Mouse (Mus musculus): ENCODE results near the gene Pxdn. TPM values are rescaled to one million over a fixed set of nuclear protein-coding genes. Genes with fewer than 3 reads are reported as not detected.

Pxdn gene
- polyA plus RNA-seq, 1 experiment from 2014 or later, result 60.0 TPM

GRCm38 (mm10) chr12:29944650-29945049 is 7.2 kb downstream of the Pxdn start:
- peaks cover 24% of the 10 kb centered on the region for H3K4me1 ChIP-seq (replicated peaks; ENCODE audit: control insufficient read depth, insufficient read depth, low read length)
- no peak overlapping the region for H3K9ac ChIP-seq
- DNase-seq (ENCODE audit: low spot score) (no peak), ATAC-seq (ENCODE audit: low FRiP score) (no peak)
- H3K27me3 ChIP-seq (ENCODE audit: control insufficient read depth, insufficient read depth, low read length), result no peaks in the 10 kb centered on the region
- H3K27ac ChIP-seq, result no peak overlapping the region
- WGBS, result 92% methylated on average over 3 of the region's 3 CpGs
- no peaks in the 10 kb centered on the region; the same call in 1 of the 2 replicates for H3K36me3 ChIP-seq (replicated peaks; ENCODE audit: control insufficient read depth, insufficient read depth)
- no peak overlapping the region for H3K4me3 ChIP-seq (replicated peaks; ENCODE audit: low read length)
- H3K4me2 ChIP-seq (replicated peaks), result no peak overlapping the region
- no peaks in the 10 kb centered on the region for H3K9me3 ChIP-seq (ENCODE audit: control insufficient read depth, low read length)

GRCm38 (mm10) chr12:29945182-29945743 is 7.9 kb downstream of the Pxdn start:
- Histone ChIP-seq H3K27me3 (ENCODE audit: control insufficient read depth, insufficient read depth, low read length) (no peaks in the 10 kb centered on the region), H3K9ac (no peak overlapping the region), H3K27ac (no peak overlapping the region), H3K36me3 (replicated peaks; ENCODE audit: control insufficient read depth, insufficient read depth) (no peaks in the 10 kb centered on the region; the same call in 1 of the 2 replicates), H3K4me3 (replicated peaks; ENCODE audit: low read length) (no peak overlapping the region), H3K9me3 (ENCODE audit: control insufficient read depth, low read length) (no peaks in the 10 kb centered on the region), H3K4me2 (replicated peaks) (no peak overlapping the region), H3K4me1 (replicated peaks; ENCODE audit: control insufficient read depth, insufficient read depth, low read length) (peaks cover 18% of the 10 kb centered on the region)
- 85% methylated on average over 6 of the region's 6 CpGs for WGBS
- ATAC-seq (ENCODE audit: low FRiP score), result no peak
- no peak for DNase-seq (ENCODE audit: low spot score)

GRCm38 (mm10) chr12:29951043-29951442 is 13.6 kb downstream of the Pxdn start:
- H3K27ac ChIP-seq, result no peak overlapping the region
- ATAC-seq (ENCODE audit: low FRiP score) (no peak), DNase-seq (ENCODE audit: low spot score) (no peak)
- H3K4me1 ChIP-seq (replicated peaks; ENCODE audit: control insufficient read depth, insufficient read depth, low read length), result peaks cover 33% of the 10 kb centered on the region
- 42% methylated on average over 6 of the region's 6 CpGs for WGBS
- no peaks in the 10 kb centered on the region for H3K27me3 ChIP-seq (ENCODE audit: control insufficient read depth, insufficient read depth, low read length)
- H3K9me3 ChIP-seq (ENCODE audit: control insufficient read depth, low read length), result no peaks in the 10 kb centered on the region
- no peaks in the 10 kb centered on the region; the same call in 1 of the 2 replicates for H3K36me3 ChIP-seq (replicated peaks; ENCODE audit: control insufficient read depth, insufficient read depth)
- H3K9ac ChIP-seq, result no peak overlapping the region
- H3K4me2 ChIP-seq (replicated peaks), result no peak overlapping the region
- H3K4me3 ChIP-seq (replicated peaks; ENCODE audit: low read length), result no peak overlapping the region

- no peak for DNase-seq (ENCODE audit: low spot score)
- H3K27me3 ChIP-seq (ENCODE audit: control insufficient read depth, insufficient read depth, low read length), result no peaks in the 10 kb centered on the region
- H3K9ac ChIP-seq, result no peak overlapping the region
- no peak overlapping the region for H3K4me2 ChIP-seq (replicated peaks)
- H3K27ac ChIP-seq, result no peak overlapping the region
- WGBS, result 84% methylated on average over 5 of the region's 5 CpGs
- H3K9me3 ChIP-seq (ENCODE audit: control insufficient read depth, low read length), result no peaks in the 10 kb centered on the region
- no peak overlapping the region for H3K4me3 ChIP-seq (replicated peaks; ENCODE audit: low read length)
- no peak for ATAC-seq (ENCODE audit: low FRiP score)
- H3K36me3 ChIP-seq (replicated peaks; ENCODE audit: control insufficient read depth, insufficient read depth), result no peaks in the 10 kb centered on the region; the same call in 1 of the 2 replicates
- peaks cover 33% of the 10 kb centered on the region for H3K4me1 ChIP-seq (replicated peaks; ENCODE audit: control insufficient read depth, insufficient read depth, low read length)
Observed at GRCm38 (mm10) chr12:29951485-29951884, 14.1 kb downstream of the Pxdn start.

GRCm38 (mm10) chr12:29952102-29952501 is 14.7 kb downstream of the Pxdn start:
- no peak overlapping the region for H3K27ac ChIP-seq
- H3K4me2 ChIP-seq (replicated peaks), result no peak overlapping the region
- no peaks in the 10 kb centered on the region for H3K9me3 ChIP-seq (ENCODE audit: control insufficient read depth, low read length)
- DNase-seq (ENCODE audit: low spot score), result no peak
- no peaks in the 10 kb centered on the region; the same call in 1 of the 2 replicates for H3K36me3 ChIP-seq (replicated peaks; ENCODE audit: control insufficient read depth, insufficient read depth)
- no peak for ATAC-seq (ENCODE audit: low FRiP score)
- peaks cover 33% of the 10 kb centered on the region for H3K4me1 ChIP-seq (replicated peaks; ENCODE audit: control insufficient read depth, insufficient read depth, low read length)
- no peaks in the 10 kb centered on the region for H3K27me3 ChIP-seq (ENCODE audit: control insufficient read depth, insufficient read depth, low read length)
- no peak overlapping the region for H3K9ac ChIP-seq
- H3K4me3 ChIP-seq (replicated peaks; ENCODE audit: low read length), result no peak overlapping the region
- 81% methylated on average over 6 of the region's 6 CpGs for WGBS

GRCm38 (mm10) chr12:29953999-29954398 is 16.6 kb downstream of the Pxdn start:
- no peak overlapping the region for H3K4me2 ChIP-seq (replicated peaks)
- peaks cover 33% of the 10 kb centered on the region for H3K4me1 ChIP-seq (replicated peaks; ENCODE audit: control insufficient read depth, insufficient read depth, low read length)
- no peak overlapping the region for H3K4me3 ChIP-seq (replicated peaks; ENCODE audit: low read length)
- H3K27ac ChIP-seq, result peak overlapping the region; percentile 74
- 35% methylated on average over 11 of the region's 11 CpGs for WGBS
- H3K27me3 ChIP-seq (ENCODE audit: control insufficient read depth, insufficient read depth, low read length), result no peaks in the 10 kb centered on the region
- no peaks in the 10 kb centered on the region for H3K9me3 ChIP-seq (ENCODE audit: control insufficient read depth, low read length)
- peak; percentile 13; the same call in 1 of the 2 replicates for ATAC-seq (ENCODE audit: low FRiP score)
- H3K36me3 ChIP-seq (replicated peaks; ENCODE audit: control insufficient read depth, insufficient read depth), result no peaks in the 10 kb centered on the region; the same call in 1 of the 2 replicates
- DNase-seq (ENCODE audit: low spot score), result peak; percentile 33
- no peak overlapping the region for H3K9ac ChIP-seq

- DNase-seq (ENCODE audit: low spot score), result no peak
- H3K4me3 ChIP-seq (replicated peaks; ENCODE audit: low read length), result no peak overlapping the region
Observed at GRCm38 (mm10) chr12:29954464-29954863, 17.1 kb downstream of the Pxdn start.

GRCm38 (mm10) chr12:29956969-29957368 is 19.6 kb downstream of the Pxdn start:
- WGBS, result 69% methylated on average over 12 of the region's 12 CpGs
- ATAC-seq (ENCODE audit: low FRiP score) (peak; percentile 53; the same call in 1 of the 2 replicates), DNase-seq (ENCODE audit: low spot score) (no peak)
- Histone ChIP-seq H3K4me1 (replicated peaks; ENCODE audit: control insufficient read depth, insufficient read depth, low read length) (peaks cover 33% of the 10 kb centered on the region), H3K4me3 (replicated peaks; ENCODE audit: low read length) (no peak overlapping the region), H3K4me2 (replicated peaks) (no peak overlapping the region), H3K9me3 (ENCODE audit: control insufficient read depth, low read length) (no peaks in the 10 kb centered on the region), H3K27ac (no peak overlapping the region), H3K36me3 (replicated peaks; ENCODE audit: control insufficient read depth, insufficient read depth) (no peaks in the 10 kb centered on the region), H3K9ac (no peak overlapping the region), H3K27me3 (ENCODE audit: control insufficient read depth, insufficient read depth, low read length) (no peaks in the 10 kb centered on the region)

More at GRCm38 (mm10) chr12:29954464-29954863, 17.1 kb downstream of the Pxdn start:
- H3K9me3 ChIP-seq (ENCODE audit: control insufficient read depth, low read length), result no peaks in the 10 kb centered on the region
- peaks cover 33% of the 10 kb centered on the region for H3K4me1 ChIP-seq (replicated peaks; ENCODE audit: control insufficient read depth, insufficient read depth, low read length)
- no peaks in the 10 kb centered on the region; the same call in 1 of the 2 replicates for H3K36me3 ChIP-seq (replicated peaks; ENCODE audit: control insufficient read depth, insufficient read depth)
- peak overlapping the region; percentile 74 for H3K27ac ChIP-seq
- H3K9ac ChIP-seq, result no peak overlapping the region
- no peaks in the 10 kb centered on the region for H3K27me3 ChIP-seq (ENCODE audit: control insufficient read depth, insufficient read depth, low read length)
- WGBS, result 35% methylated on average over 3 of the region's 3 CpGs
- no peak overlapping the region for H3K4me2 ChIP-seq (replicated peaks)
- ATAC-seq (ENCODE audit: low FRiP score), result peak; percentile 51; the same call in 1 of the 2 replicates

- H3K4me1 ChIP-seq (replicated peaks; ENCODE audit: control insufficient read depth, insufficient read depth, low read length), result peaks cover 23% of the 10 kb centered on the region; the same call in 1 of the 2 replicates
- WGBS, result 82% methylated on average over 5 of the region's 5 CpGs
- H3K27me3 ChIP-seq (ENCODE audit: control insufficient read depth, insufficient read depth, low read length), result no peaks in the 10 kb centered on the region
- no peak for DNase-seq (ENCODE audit: low spot score)
- no peak overlapping the region for H3K4me3 ChIP-seq (replicated peaks; ENCODE audit: low read length)
- no peak overlapping the region for H3K9ac ChIP-seq
- H3K4me2 ChIP-seq (replicated peaks), result no peak overlapping the region
- H3K9me3 ChIP-seq (ENCODE audit: control insufficient read depth, low read length), result no peaks in the 10 kb centered on the region
- no peak for ATAC-seq (ENCODE audit: low FRiP score)
- H3K27ac ChIP-seq, result no peak overlapping the region
- no peaks in the 10 kb centered on the region for H3K36me3 ChIP-seq (replicated peaks; ENCODE audit: control insufficient read depth, insufficient read depth)
Observed at GRCm38 (mm10) chr12:29958637-29959036, 21.2 kb downstream of the Pxdn start.

Data from hindbrain, embryonic 14.5 days (tissue).